Mouse (Mus musculus): ENCODE results near the gene Gsk3a. TPM values are rescaled to one million over a fixed set of nuclear protein-coding genes. Genes with fewer than 3 reads are reported as not detected.

The Gsk3a gene
- polyA plus RNA-seq, 1 experiment from 2014 or later, result 8.2 TPM

DNA sequence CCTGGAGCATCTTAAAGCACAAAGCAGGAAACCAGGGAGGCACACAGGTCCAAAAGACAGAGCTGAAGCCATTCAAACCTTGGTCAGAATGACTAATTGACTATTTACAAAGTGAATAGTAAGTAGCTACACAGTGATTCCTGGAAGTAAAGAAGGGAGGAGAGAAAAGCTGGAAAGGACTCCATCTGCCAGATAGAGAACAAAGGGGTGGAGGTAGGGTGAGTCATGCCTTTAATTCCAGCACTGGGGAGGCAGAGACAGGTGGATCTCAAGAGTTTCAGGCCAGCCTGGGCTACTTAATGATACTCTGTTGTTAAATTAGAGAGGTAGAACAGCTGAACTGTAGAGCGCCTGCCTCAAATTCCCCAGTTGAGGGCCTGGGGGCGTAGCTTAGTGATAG is 23.5 kb downstream of the Gsk3a start:
- no peak overlapping the region for H3K4me2 ChIP-seq
- no peak overlapping the region for H3K27ac ChIP-seq (replicated peaks)
- no peaks in the 10 kb centered on the region for H3K9me3 ChIP-seq
- H3K27me3 ChIP-seq (replicated peaks), result no peaks in the 10 kb centered on the region
- no peak overlapping the region for H3K4me3 ChIP-seq
- WGBS, result 73% methylated on average over 2 of the region's 2 CpGs
- H3K4me1 ChIP-seq, result peaks cover 7% of the 10 kb centered on the region
- H3K36me3 ChIP-seq, result peaks cover 48% of the 10 kb centered on the region
- H3K9ac ChIP-seq, result no peak overlapping the region
- ATAC-seq (ENCODE audit: extremely low read depth, insufficient number of reproducible peaks, low FRiP score, low TSS enrichment), result no peak

GRCm38 (mm10) chr7:25213099-25213498 is 24.6 kb downstream of the Gsk3a start:
- Histone ChIP-seq H3K9ac (no peak overlapping the region), H3K4me2 (no peak overlapping the region), H3K27me3 (replicated peaks) (no peaks in the 10 kb centered on the region), H3K27ac (replicated peaks) (no peak overlapping the region), H3K36me3 (peaks cover 59% of the 10 kb centered on the region), H3K4me3 (no peak overlapping the region), H3K9me3 (no peaks in the 10 kb centered on the region), H3K4me1 (peaks cover under 1% of the 10 kb centered on the region)
- WGBS, result 69% methylated on average over 3 of the region's 3 CpGs
- no peak for ATAC-seq (ENCODE audit: extremely low read depth, insufficient number of reproducible peaks, low FRiP score, low TSS enrichment)

- H3K27me3 ChIP-seq (replicated peaks), result no peaks in the 10 kb centered on the region
- 77% methylated on average over 4 of the region's 4 CpGs for WGBS
- H3K9me3 ChIP-seq, result no peaks in the 10 kb centered on the region
- no peak overlapping the region for H3K9ac ChIP-seq
- no peak overlapping the region for H3K4me3 ChIP-seq
- peaks cover 2% of the 10 kb centered on the region for H3K4me1 ChIP-seq
- H3K27ac ChIP-seq (replicated peaks), result no peak overlapping the region
- no peak for ATAC-seq (ENCODE audit: extremely low read depth, insufficient number of reproducible peaks, low FRiP score, low TSS enrichment)
- no peak overlapping the region for H3K4me2 ChIP-seq
- H3K36me3 ChIP-seq, result peaks cover 72% of the 10 kb centered on the region
Measured at GRCm38 (mm10) chr7:25210482-25210881, 27.2 kb downstream of the Gsk3a start.

DNA sequence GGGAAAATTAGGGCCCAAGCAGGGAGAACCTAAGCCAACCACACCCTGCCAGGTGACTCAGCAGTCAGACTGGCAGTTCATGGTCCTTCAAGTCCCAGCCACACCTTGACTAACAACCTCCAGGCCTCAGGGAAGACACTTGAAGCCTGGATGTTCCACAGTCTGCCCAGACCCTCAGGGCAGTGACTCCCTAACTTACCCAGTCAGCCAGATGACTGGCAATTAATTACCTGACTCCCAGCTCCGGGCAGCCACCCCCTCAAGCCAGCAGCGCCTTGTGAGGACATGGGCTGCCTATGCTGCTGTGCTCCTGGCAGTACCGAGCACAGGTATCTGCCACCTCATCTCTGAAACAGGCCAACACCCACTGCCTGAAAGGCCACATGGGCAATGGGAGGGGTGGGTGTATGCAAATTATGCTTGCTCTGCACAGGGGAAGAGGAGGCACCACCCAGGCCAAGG is 28.5 kb downstream of the Gsk3a start:
- Histone ChIP-seq H3K4me1 (peaks cover 11% of the 10 kb centered on the region), H3K27ac (replicated peaks) (no peak overlapping the region), H3K4me3 (no peak overlapping the region), H3K27me3 (replicated peaks) (no peaks in the 10 kb centered on the region), H3K9ac (no peak overlapping the region), H3K9me3 (no peaks in the 10 kb centered on the region), H3K4me2 (peak overlapping the region; percentile 9; the same call in 1 of the 2 replicates), H3K36me3 (peaks cover 62% of the 10 kb centered on the region)
- no peak for ATAC-seq (ENCODE audit: extremely low read depth, insufficient number of reproducible peaks, low FRiP score, low TSS enrichment)
- WGBS, result 77% methylated on average over 3 of the region's 3 CpGs

- ATAC-seq (ENCODE audit: extremely low read depth, insufficient number of reproducible peaks, low FRiP score, low TSS enrichment), result no peak
- peaks cover 11% of the 10 kb centered on the region for H3K4me1 ChIP-seq
- no peak overlapping the region for H3K4me3 ChIP-seq
- 89% methylated on average over 16 of the region's 16 CpGs for WGBS
- H3K36me3 ChIP-seq, result peaks cover 69% of the 10 kb centered on the region
- H3K4me2 ChIP-seq, result no peak overlapping the region
- H3K27ac ChIP-seq (replicated peaks), result no peak overlapping the region
- H3K9me3 ChIP-seq, result no peaks in the 10 kb centered on the region
- H3K27me3 ChIP-seq (replicated peaks), result no peaks in the 10 kb centered on the region
- no peak overlapping the region for H3K9ac ChIP-seq
Measured at GRCm38 (mm10) chr7:25206094-25206830, 31.4 kb downstream of the Gsk3a start.

DNA sequence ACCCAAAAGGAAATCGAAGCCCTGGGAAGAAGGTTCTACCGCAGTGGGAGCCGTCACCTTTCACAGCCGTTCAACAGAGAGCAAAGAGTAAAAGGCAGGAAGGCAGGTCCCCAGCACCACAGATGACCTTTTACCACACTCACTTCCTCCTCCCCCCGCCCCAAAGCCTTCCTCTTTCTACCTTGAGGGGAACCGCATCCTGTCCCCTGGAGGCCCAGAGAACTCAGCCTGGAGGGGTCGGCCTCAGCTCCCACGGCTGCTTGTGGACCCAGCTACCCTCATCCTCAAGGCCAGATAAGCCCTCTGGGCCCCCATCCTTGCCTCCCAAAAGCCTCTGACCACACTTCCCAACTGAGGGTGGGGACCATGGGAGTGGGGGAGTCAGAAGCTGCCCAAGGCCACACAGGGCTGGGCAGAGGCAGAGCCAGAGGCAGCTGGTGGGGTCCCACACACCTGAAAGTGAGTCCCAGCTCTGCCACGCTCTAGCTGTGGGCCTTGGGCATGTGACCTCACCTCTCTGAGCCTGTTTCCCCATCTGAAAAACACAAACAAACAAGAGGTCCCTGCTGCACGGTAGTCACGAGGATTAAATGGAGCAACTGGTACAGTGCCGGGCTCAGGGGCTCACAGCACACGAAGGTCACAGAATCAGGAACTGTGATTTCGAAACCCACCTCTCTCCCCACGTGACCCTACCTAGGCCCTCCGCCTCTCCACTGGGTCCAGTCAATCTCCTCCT is 32.1 kb downstream of the Gsk3a start:
- no peak for ATAC-seq (ENCODE audit: extremely low read depth, insufficient number of reproducible peaks, low FRiP score, low TSS enrichment)
- peaks cover 63% of the 10 kb centered on the region for H3K36me3 ChIP-seq
- no peak overlapping the region; the same call in 1 of the 2 replicates for H3K4me2 ChIP-seq
- WGBS, result 72% methylated on average over 16 of the region's 16 CpGs
- peak overlapping the region; percentile 21; the same call in 1 of the 2 replicates for H3K27ac ChIP-seq (replicated peaks)
- H3K9ac ChIP-seq, result peak overlapping the region; percentile 28; the same call in 1 of the 2 replicates
- H3K4me3 ChIP-seq, result no peak overlapping the region
- peaks cover 11% of the 10 kb centered on the region for H3K4me1 ChIP-seq
- no peaks in the 10 kb centered on the region for H3K27me3 ChIP-seq (replicated peaks)
- no peaks in the 10 kb centered on the region for H3K9me3 ChIP-seq

- H3K27me3 ChIP-seq (replicated peaks), result no peaks in the 10 kb centered on the region
- H3K9me3 ChIP-seq, result no peaks in the 10 kb centered on the region
- no peak for ATAC-seq (ENCODE audit: extremely low read depth, insufficient number of reproducible peaks, low FRiP score, low TSS enrichment)
- no peak overlapping the region for H3K4me3 ChIP-seq
- WGBS, result 85% methylated on average over 20 of the region's 20 CpGs
- no peak overlapping the region for H3K4me2 ChIP-seq
- peaks cover 11% of the 10 kb centered on the region for H3K4me1 ChIP-seq
- peaks cover 44% of the 10 kb centered on the region for H3K36me3 ChIP-seq
- H3K27ac ChIP-seq (replicated peaks), result no peak overlapping the region
- no peak overlapping the region for H3K9ac ChIP-seq
Measured at GRCm38 (mm10) chr7:25203624-25204023, 34.0 kb downstream of the Gsk3a start.

DNA sequence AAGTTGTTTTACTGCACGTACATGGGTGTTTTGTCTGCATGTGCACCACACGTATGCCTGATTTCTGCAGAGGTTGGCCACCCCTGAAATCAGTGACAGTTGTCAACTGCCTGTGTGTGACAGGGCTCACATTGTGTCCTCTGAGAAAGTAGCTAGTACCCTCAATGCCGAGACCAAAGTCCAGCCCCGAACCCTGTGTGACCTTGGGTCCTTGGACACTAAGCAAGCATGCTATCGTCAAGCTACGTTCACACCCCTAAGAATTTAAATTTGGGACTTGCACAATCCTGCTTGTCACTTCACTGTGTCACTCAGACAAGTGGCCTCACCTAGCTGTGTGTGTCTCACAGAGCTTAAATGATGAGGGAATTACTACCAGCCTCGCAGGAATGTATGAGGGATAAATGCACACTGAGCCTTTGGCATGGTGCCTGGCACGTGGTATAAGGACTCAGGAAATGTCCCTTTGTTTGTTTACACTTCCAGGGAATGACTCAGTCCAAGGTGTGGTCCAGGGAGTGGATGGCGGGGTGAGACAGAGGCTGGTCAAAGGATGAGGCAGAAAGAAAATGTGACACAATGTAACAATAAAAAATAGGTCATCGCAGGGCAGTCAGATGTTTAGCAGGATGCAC is 40.1 kb downstream of the Gsk3a start:
- Histone ChIP-seq H3K9ac (no peak overlapping the region), H3K4me1 (peaks cover 8% of the 10 kb centered on the region), H3K27me3 (replicated peaks) (peaks cover 20% of the 10 kb centered on the region; the same call in 1 of the 2 replicates), H3K4me2 (no peak overlapping the region), H3K36me3 (peaks cover 10% of the 10 kb centered on the region), H3K4me3 (no peak overlapping the region), H3K27ac (replicated peaks) (no peak overlapping the region), H3K9me3 (no peaks in the 10 kb centered on the region)
- 45% methylated on average over 10 of the region's 10 CpGs for WGBS
- ATAC-seq (ENCODE audit: extremely low read depth, insufficient number of reproducible peaks, low FRiP score, low TSS enrichment), result no peak

DNA sequence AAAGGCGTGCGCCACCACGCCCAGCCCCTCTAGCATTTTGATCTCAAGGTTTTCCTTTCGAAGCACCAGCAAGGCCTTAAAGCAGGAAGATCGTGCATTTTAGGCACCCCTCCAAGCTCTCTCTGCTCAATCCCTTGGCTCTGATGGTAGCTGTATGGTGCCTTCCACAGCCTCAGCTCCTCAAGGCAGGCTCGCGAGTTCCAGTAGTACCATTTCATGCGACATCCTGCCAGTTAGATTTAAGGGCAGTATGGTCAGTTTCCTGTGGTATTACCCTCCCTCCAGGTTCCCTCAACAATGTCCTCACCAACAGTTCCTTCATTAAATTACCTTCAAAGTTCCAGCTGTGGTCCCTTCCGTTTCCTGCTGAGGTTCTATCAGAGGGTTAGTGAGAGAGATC is 41.5 kb downstream of the Gsk3a start:
- Histone ChIP-seq H3K4me3 (no peak overlapping the region), H3K4me1 (peaks cover 8% of the 10 kb centered on the region), H3K9ac (no peak overlapping the region), H3K27ac (replicated peaks) (no peak overlapping the region), H3K27me3 (replicated peaks) (peaks cover 20% of the 10 kb centered on the region; the same call in 1 of the 2 replicates), H3K4me2 (no peak overlapping the region), H3K36me3 (no peaks in the 10 kb centered on the region), H3K9me3 (no peaks in the 10 kb centered on the region)
- no peak for ATAC-seq (ENCODE audit: extremely low read depth, insufficient number of reproducible peaks, low FRiP score, low TSS enrichment)
- WGBS, result 79% methylated on average over 9 of the region's 9 CpGs

- H3K9me3 ChIP-seq, result no peaks in the 10 kb centered on the region
- H3K9ac ChIP-seq, result no peak overlapping the region
- peaks cover 20% of the 10 kb centered on the region; the same call in 1 of the 2 replicates for H3K27me3 ChIP-seq (replicated peaks)
- 74% methylated on average over 3 of the region's 3 CpGs for WGBS
- ATAC-seq (ENCODE audit: extremely low read depth, insufficient number of reproducible peaks, low FRiP score, low TSS enrichment), result no peak
- peaks cover 8% of the 10 kb centered on the region for H3K4me1 ChIP-seq
- H3K36me3 ChIP-seq, result no peaks in the 10 kb centered on the region
- H3K4me2 ChIP-seq, result no peak overlapping the region
- H3K4me3 ChIP-seq, result no peak overlapping the region
- H3K27ac ChIP-seq (replicated peaks), result no peak overlapping the region
Measured at GRCm38 (mm10) chr7:25195148-25195547, 42.5 kb downstream of the Gsk3a start.

- no peak for ATAC-seq (ENCODE audit: extremely low read depth, insufficient number of reproducible peaks, low FRiP score, low TSS enrichment)
- H3K27me3 ChIP-seq (replicated peaks), result peaks cover 22% of the 10 kb centered on the region
- 69% methylated on average over 8 of the region's 8 CpGs for WGBS
- no peak overlapping the region for H3K9ac ChIP-seq
- H3K4me3 ChIP-seq, result no peak overlapping the region
- H3K4me2 ChIP-seq, result no peak overlapping the region
- H3K27ac ChIP-seq (replicated peaks), result no peak overlapping the region
- no peaks in the 10 kb centered on the region for H3K36me3 ChIP-seq
- H3K9me3 ChIP-seq, result no peaks in the 10 kb centered on the region
- H3K4me1 ChIP-seq, result no peaks in the 10 kb centered on the region
Measured at GRCm38 (mm10) chr7:25192110-25192509, 45.5 kb downstream of the Gsk3a start.

Data from heart, embryonic 13.5 days (tissue).